Mouse (Mus musculus) limb, embryonic 12.5 days (tissue): ENCODE measurements around the gene Dnah9. TPM values are rescaled to one million over a fixed set of nuclear protein-coding genes. Genes with fewer than 3 reads are reported as not detected.
A peak's percentile ranks its signal among the peaks of the same experiment; 100 is the strongest.

Source experiments
- ATAC-seq: fragments of 200-750 bp; cut with Nextera tagmentation; 2 replicates; pipeline ENCODE4 v1.8.0; 2017; ENCODE audit warnings: low read depth, moderate TSS enrichment; ENCODE audit not compliant: insufficient number of reproducible peaks, insufficient read depth, low FRiP score, low TSS enrichment
- H3K27ac ChIP-seq: fragments of 300-500 bp; sonication (generic); 2 replicates; pipeline ENCODE4 v1.5.1; 2016; ENCODE audit warnings: mild to moderate bottlenecking, moderate library complexity
- H3K27me3 ChIP-seq: fragments of 300-500 bp; sonication (generic); 2 replicates; pipeline ENCODE4 v1.6.1; 2016; ENCODE audit warnings: mild to moderate bottlenecking, moderate library complexity
- H3K36me3 ChIP-seq: fragments of 300-500 bp; sonication (generic); 2 replicates; pipeline ENCODE4 v1.6.1; 2016; ENCODE audit warnings: mild to moderate bottlenecking, moderate library complexity
- H3K4me1 ChIP-seq: fragments of 300-500 bp; sonication (generic); replicated peaks from 2 replicates; pipeline ENCODE4 v1.6.1; 2016
- H3K4me2 ChIP-seq: fragments of 300-500 bp; sonication (generic); 2 replicates; pipeline ENCODE4 v1.6.1; 2016; ENCODE audit warnings: mild to moderate bottlenecking, moderate library complexity
- H3K4me3 ChIP-seq: fragments of 300-500 bp; sonication (generic); replicated peaks from 2 replicates; pipeline ENCODE4 v1.5.1; 2016; ENCODE audit warnings: mild to moderate bottlenecking
- H3K9ac ChIP-seq: fragments of 300-500 bp; sonication (generic); replicated peaks from 2 replicates; pipeline ENCODE4 v1.6.1; 2016; ENCODE audit warnings: mild to moderate bottlenecking, moderate library complexity
- H3K9me3 ChIP-seq: fragments of 300-500 bp; sonication (generic); 2 replicates; pipeline ENCODE4 v1.6.1; 2016; ENCODE audit warnings: mild to moderate bottlenecking, moderate library complexity
- WGBS: fragments of 180-500 bp; shearing (Covaris S2); methylation state at CpG from one replicate; pipeline ENCODE4 v1.1.7; 2016; 5-methylcytosine and 5-hydroxymethylcytosine counted together
- polyA plus RNA-seq: library from polyadenylated mRNA; unstranded; fragments of >200 nt; fragmentation: Nextera tagmentation; extraction: Ambion mirVana; gene quantifications from 2 replicates; pipeline ENCODE4 v1.2.1, GENCODE M21; 2016

Dnah9 gene
- polyA plus RNA-seq: 0.25 and 0.50 TPM in 2 replicates

- ATAC-seq: peak; percentile 91
- peak within 1 kb of the TSS; percentile 48; the same call in 1 of the 2 replicates for H3K9ac ChIP-seq
- H3K27ac ChIP-seq: no peak within 1 kb of the TSS
Observed at GRCm38 (mm10) chr11:66167801-66168651, at the start of gene Dnah9. Dnah9 (minus strand) TSS chr11:66168551.

GRCm38 (mm10) chr11:66188627-66189287, 20.4 kb upstream of the Dnah9 start:
- Histone ChIP-seq H3K4me2 (no peak overlapping the region), H3K4me3 (no peak overlapping the region), H3K27me3 (no peaks in the 10 kb centered on the region), H3K4me1 (no peaks in the 10 kb centered on the region), H3K9ac (no peak overlapping the region), H3K9me3 (no peaks in the 10 kb centered on the region), H3K27ac (no peak overlapping the region), H3K36me3 (no peaks in the 10 kb centered on the region)
- ATAC-seq: no peak
- 76% methylated on average over 3 of the region's 3 CpGs for WGBS

More at GRCm38 (mm10) chr11:66167801-66168651, at the start of gene Dnah9:
- no peaks in the 10 kb centered on the region for H3K36me3 ChIP-seq
- peak within 1 kb of the TSS; percentile 51 for H3K4me3 ChIP-seq
- WGBS: under 1% methylated on average over 53 of the region's 53 CpGs
- H3K9me3 ChIP-seq: no peaks in the 10 kb centered on the region
- peaks cover 10% of the 10 kb centered on the region; the same call in 1 of the 2 replicates for H3K27me3 ChIP-seq
- H3K4me2 ChIP-seq: peak within 1 kb of the TSS; percentile 90
- H3K4me1 ChIP-seq: no peaks in the 10 kb centered on the region

- Histone ChIP-seq H3K4me1 (no peaks in the 10 kb centered on the region), H3K36me3 (no peaks in the 10 kb centered on the region), H3K27me3 (no peaks in the 10 kb centered on the region), H3K4me3 (no peak overlapping the region), H3K9ac (no peak overlapping the region), H3K27ac (no peak overlapping the region), H3K9me3 (no peaks in the 10 kb centered on the region), H3K4me2 (no peak overlapping the region)
- no peak for ATAC-seq
- 82% methylated on average over 2 of the region's 2 CpGs for WGBS
Observed at GRCm38 (mm10) chr11:66188146-66188545, 19.8 kb upstream of the Dnah9 start.

- Histone ChIP-seq H3K4me3 (no peak overlapping the region), H3K27me3 (no peaks in the 10 kb centered on the region), H3K4me2 (no peak overlapping the region), H3K36me3 (no peaks in the 10 kb centered on the region), H3K9me3 (no peaks in the 10 kb centered on the region), H3K9ac (no peak overlapping the region), H3K27ac (no peak overlapping the region), H3K4me1 (no peaks in the 10 kb centered on the region)
- ATAC-seq: no peak
- 78% methylated on average over 2 of the region's 2 CpGs for WGBS
Observed at GRCm38 (mm10) chr11:66177781-66178180, 9.4 kb upstream of the Dnah9 start.

GRCm38 (mm10) chr11:66164022-66164421, 4.3 kb downstream of the Dnah9 start:
- H3K27me3 ChIP-seq: peaks cover 7% of the 10 kb centered on the region; the same call in 1 of the 2 replicates
- 88% methylated on average over 2 of the region's 2 CpGs for WGBS
- no peak overlapping the region for H3K4me3 ChIP-seq
- H3K4me2 ChIP-seq: no peak overlapping the region
- no peak overlapping the region for H3K27ac ChIP-seq
- H3K9ac ChIP-seq: no peak overlapping the region
- H3K36me3 ChIP-seq: no peaks in the 10 kb centered on the region
- no peak for ATAC-seq
- H3K4me1 ChIP-seq: no peaks in the 10 kb centered on the region
- no peaks in the 10 kb centered on the region for H3K9me3 ChIP-seq

GRCm38 (mm10) chr11:66140631-66141252, 27.6 kb downstream of the Dnah9 start:
- H3K4me2 ChIP-seq: no peak overlapping the region
- ATAC-seq: no peak
- no peaks in the 10 kb centered on the region for H3K4me1 ChIP-seq
- no peak overlapping the region for H3K4me3 ChIP-seq
- WGBS: 59% methylated on average over 11 of the region's 11 CpGs
- H3K27ac ChIP-seq: no peak overlapping the region
- H3K9me3 ChIP-seq: no peaks in the 10 kb centered on the region
- H3K36me3 ChIP-seq: no peaks in the 10 kb centered on the region
- H3K27me3 ChIP-seq: no peaks in the 10 kb centered on the region; the same call in 1 of the 2 replicates
- H3K9ac ChIP-seq: no peak overlapping the region

DNA sequence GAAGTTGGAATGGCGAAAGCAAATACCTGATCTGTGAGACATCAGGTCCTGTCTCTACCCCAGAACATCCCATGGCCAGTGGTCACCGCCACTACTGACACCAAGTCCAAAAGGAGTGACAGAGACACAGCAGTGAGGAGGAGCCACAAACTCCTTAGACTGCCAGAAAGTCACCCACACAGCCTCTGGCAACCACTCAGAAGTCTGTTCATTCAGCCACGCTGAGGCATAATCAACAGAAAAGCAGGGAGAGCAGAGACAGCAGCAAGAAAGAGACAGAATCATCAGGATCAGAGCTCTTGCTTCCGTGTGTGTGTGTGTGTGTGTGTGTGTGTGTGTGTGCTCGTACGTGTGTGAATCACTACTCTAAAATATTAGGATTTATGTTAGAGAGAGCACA, 33.5 kb downstream of the Dnah9 start:
- Histone ChIP-seq H3K4me1 (no peaks in the 10 kb centered on the region), H3K4me2 (no peak overlapping the region), H3K9ac (no peak overlapping the region), H3K4me3 (no peak overlapping the region), H3K36me3 (no peaks in the 10 kb centered on the region), H3K27ac (no peak overlapping the region), H3K9me3 (no peaks in the 10 kb centered on the region), H3K27me3 (no peaks in the 10 kb centered on the region)
- ATAC-seq: no peak
- 84% methylated on average over 6 of the region's 6 CpGs for WGBS

GRCm38 (mm10) chr11:66126150-66126549, 42.2 kb downstream of the Dnah9 start:
- no peak overlapping the region for H3K9ac ChIP-seq
- no peaks in the 10 kb centered on the region for H3K27me3 ChIP-seq
- H3K9me3 ChIP-seq: no peaks in the 10 kb centered on the region
- H3K4me1 ChIP-seq: peaks cover 10% of the 10 kb centered on the region; the same call in 1 of the 2 replicates
- no peak for ATAC-seq
- H3K4me3 ChIP-seq: no peak overlapping the region
- H3K27ac ChIP-seq: no peak overlapping the region
- H3K36me3 ChIP-seq: no peaks in the 10 kb centered on the region
- H3K4me2 ChIP-seq: no peak overlapping the region

GRCm38 (mm10) chr11:66124496-66124895, 43.9 kb downstream of the Dnah9 start:
- Histone ChIP-seq H3K4me1 (peaks cover 10% of the 10 kb centered on the region; the same call in 1 of the 2 replicates), H3K4me2 (no peak overlapping the region), H3K9ac (no peak overlapping the region), H3K4me3 (no peak overlapping the region), H3K36me3 (no peaks in the 10 kb centered on the region), H3K9me3 (no peaks in the 10 kb centered on the region), H3K27me3 (no peaks in the 10 kb centered on the region), H3K27ac (no peak overlapping the region)
- ATAC-seq: no peak
- WGBS: 55% methylated on average over 6 of the region's 6 CpGs

- no peak overlapping the region for H3K27ac ChIP-seq
- no peak overlapping the region for H3K4me3 ChIP-seq
- H3K36me3 ChIP-seq: no peaks in the 10 kb centered on the region
- ATAC-seq: no peak
- no peak overlapping the region for H3K9ac ChIP-seq
- WGBS: 22% methylated on average over 3 of the region's 3 CpGs
- no peaks in the 10 kb centered on the region for H3K9me3 ChIP-seq
- peaks cover 10% of the 10 kb centered on the region; the same call in 1 of the 2 replicates for H3K4me1 ChIP-seq
- H3K27me3 ChIP-seq: no peaks in the 10 kb centered on the region
- H3K4me2 ChIP-seq: no peak overlapping the region
Observed at GRCm38 (mm10) chr11:66122017-66122416, 46.3 kb downstream of the Dnah9 start.

DNA sequence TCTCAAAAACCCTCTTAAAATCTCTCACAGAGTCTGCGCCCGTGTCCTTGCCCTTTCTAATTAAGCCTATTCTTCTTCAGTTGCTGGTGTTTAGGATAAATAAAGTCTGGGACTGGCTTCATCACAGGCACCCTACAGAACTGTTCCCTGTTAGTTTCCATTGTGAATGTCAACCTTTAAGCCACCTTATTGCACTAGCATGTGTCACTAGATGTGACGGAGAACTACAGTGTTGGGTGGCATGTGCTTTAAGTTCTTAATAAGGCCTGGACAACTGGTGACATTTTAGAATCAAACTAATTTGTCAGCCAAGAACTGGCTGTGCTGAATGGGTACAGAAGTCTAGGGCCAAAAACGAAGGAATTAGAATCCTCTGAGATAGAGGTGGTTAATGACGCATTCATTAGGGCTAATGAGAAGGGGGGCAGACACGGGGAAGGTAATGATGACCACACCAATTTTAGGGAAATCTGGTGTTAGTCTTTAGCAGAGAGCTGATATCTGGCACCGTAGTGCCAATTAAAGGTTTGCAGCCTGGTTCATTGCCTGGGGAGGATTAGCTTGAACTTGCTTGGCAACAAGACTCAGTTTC, 84.6 kb downstream of the Dnah9 start:
- Histone ChIP-seq H3K4me3 (no peak overlapping the region), H3K4me1 (no peaks in the 10 kb centered on the region), H3K4me2 (no peak overlapping the region), H3K27ac (no peak overlapping the region), H3K27me3 (no peaks in the 10 kb centered on the region), H3K9ac (no peak overlapping the region), H3K36me3 (no peaks in the 10 kb centered on the region), H3K9me3 (no peaks in the 10 kb centered on the region)
- WGBS: 69% methylated on average over 7 of the region's 7 CpGs
- ATAC-seq: no peak
